Mouse (Mus musculus) cortical plate, adult 2 months (tissue): Measurements from ENCODE around the gene Pvalb. TPM values are rescaled to one million over a fixed set of nuclear protein-coding genes. Genes with fewer than 3 reads are reported as not detected.

ENCODE experiments used
- H3K27ac ChIP-seq: fragments of 200-500 bp; 2 replicates; pipeline ENCODE4 v1.5.1; 2012; ENCODE audit warnings: low read length, control low read depth, inconsistent platforms; ENCODE audit not compliant: insufficient read depth
- H3K4me1 ChIP-seq: fragments of 200-500 bp; 2 replicates; pipeline ENCODE4 v1.6.1; 2011; ENCODE audit warnings: low read length; ENCODE audit not compliant: control insufficient read depth, insufficient read depth
- H3K4me3 ChIP-seq: fragments of 200-500 bp; 2 replicates; pipeline ENCODE4 v1.5.1; 2011; ENCODE audit warnings: mild to moderate bottlenecking, low read length, control low read depth; ENCODE audit not compliant: insufficient read depth
- CTCF ChIP-seq: fragments of 200-500 bp; IDR thresholded peaks from 2 replicates; pipeline ENCODE4 v1.5.1; 2011; ENCODE audit warnings: mild to moderate bottlenecking, control low read depth, low read length; ENCODE audit not compliant: insufficient read depth; ENCODE audit errors: extremely low read depth
- POLR2A ChIP-seq: fragments of 200-500 bp; IDR thresholded peaks from 2 replicates; pipeline ENCODE4 v1.6.1; 2011; ENCODE audit warnings: mild to moderate bottlenecking, low read length, control low read depth; ENCODE audit not compliant: insufficient read depth; ENCODE audit errors: extremely low read depth
- polyA plus RNA-seq: library from polyadenylated mRNA; depleted of rRNA; stranded (reverse); fragments of >200 nt; gene quantifications from 2 replicates; pipeline ENCODE4 v1.2.3, GENCODE M21; 2012

Pvalb gene
- polyA plus RNA-seq, 1 experiment = 122 TPM

DNA sequence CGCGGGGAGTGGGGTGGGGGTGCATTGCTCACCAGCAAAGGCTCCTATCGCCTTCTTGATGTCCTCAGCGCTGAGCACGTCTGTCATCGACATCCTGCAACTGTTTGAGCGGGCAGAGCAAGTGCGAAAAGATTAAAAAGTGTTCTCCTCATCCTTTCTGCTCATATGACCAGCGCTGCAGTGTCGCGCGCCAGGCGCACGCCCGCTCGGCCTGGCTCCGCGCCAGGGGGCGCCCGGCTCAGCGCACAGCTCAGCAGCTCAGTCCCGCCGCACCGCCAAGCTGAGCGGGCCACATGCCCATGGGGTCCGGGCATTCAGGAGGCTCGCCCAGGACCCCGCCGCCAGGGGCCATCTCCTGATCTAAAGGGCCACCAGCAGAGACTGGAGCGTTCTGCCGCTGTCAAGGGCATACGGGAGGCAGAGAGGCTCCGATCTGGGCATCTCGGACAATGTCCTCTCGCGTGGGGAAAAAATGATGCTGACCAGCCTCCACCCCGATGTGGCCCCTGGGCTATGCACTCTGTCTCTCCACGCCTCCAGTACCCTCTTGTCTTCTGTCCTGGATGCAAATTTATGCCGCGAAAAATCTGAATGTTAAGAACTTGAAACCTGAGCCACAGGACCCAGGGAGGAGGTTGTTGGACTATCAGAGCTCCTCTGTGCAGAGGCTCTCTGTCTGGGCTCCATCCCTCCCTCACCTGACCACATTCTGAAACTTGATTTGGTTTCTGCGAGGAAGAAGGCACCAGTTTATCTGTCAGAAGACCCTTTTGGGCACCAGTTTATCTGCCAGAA is 1.9 kb downstream of the Pvalb start:
- no peak for TF ChIP-seq POLR2A
- TF ChIP-seq CTCF = no peak
- Histone ChIP-seq H3K4me1 (0 out of 2 replicates have a peak, but pooled peaks cover 2% of the 10 kb centered on the region), H3K4me3 (peak overlapping the region; percentile 33), H3K27ac (no peak overlapping the region)

DNA sequence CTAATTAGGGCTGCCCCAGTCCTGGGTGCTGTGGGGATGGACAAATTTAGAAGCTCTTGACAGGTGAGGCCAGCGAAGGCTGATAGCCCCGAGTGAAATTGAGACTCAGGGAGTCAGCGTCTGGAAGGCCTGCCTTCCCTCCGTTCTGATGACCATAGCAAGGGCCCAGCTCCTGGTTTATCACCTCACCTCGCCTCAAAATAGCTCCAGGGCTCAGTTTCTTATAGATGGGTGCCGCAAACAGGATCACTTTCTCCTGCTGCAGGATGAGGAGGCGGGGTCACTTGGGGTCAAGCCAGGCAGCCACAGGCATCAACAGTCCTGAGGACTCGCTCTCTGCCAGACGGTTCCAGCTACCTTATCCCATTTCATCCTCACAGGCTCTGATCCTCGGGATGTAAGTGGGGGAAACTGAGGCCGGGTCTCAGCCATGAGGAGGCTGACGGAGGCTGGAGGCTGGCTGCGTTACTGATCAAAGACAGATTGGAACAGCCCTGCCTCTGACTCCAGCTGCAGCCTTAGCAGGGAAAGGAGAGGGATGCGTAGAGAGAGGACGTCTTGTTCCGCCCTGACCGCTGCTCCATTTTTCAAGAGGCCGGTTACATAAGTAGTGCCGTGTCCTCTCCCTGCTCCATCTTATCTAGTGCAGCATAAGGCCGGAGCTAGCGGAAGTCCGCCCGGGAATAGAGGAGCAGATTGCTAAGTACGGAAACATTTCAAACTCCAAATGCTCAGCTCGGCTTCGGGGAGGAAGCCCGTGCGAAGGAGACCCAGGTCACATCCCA is 10.9 kb downstream of the Pvalb start:
- Histone ChIP-seq H3K27ac (no peak overlapping the region), H3K4me3 (no peak overlapping the region), H3K4me1 (no peaks in the 10 kb centered on the region)
- TF ChIP-seq POLR2A = no peak
- TF ChIP-seq CTCF = no peak

DNA sequence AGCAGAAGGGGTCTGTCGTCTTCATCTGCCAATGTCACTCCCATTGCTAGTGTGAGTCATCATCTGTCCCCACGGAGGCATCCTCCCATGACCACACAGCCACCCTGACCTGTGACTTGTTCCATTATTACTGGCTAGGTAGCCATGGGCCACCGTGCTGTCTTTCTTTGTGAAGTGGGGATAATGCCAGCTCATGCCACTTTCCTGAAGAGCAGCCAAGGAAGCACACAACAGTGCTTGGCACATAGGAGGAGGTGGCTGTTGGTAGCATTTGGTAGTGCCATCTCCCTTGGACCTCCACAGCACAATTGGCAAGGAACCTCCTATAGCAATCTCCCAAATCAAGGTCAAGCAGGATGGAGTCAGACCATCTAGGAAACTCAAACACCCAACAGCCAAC is 11.9 kb downstream of the Pvalb start:
- H3K4me3 ChIP-seq = no peak overlapping the region

DNA sequence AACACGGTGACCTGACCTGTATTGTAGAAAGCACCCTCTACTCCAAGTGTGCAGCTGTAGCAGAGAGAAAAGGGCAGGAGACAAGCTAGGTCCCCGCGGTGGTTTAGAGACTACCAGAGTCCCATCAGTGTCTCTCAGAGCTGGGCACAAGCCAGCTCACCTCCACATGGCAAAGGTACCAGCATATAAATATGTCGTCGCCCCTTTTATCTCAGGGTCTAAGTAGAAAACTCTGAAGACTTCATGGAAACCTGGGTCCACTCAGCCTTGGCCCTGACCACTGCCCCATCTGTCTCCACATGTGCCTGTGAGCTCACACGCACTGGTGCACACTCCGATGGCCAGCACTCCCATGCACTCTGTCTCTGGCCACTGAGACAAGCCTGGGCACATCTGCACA is 16.6 kb downstream of the Pvalb start:
- no peaks in the 10 kb centered on the region for H3K4me1 ChIP-seq
- no peak overlapping the region for H3K4me3 ChIP-seq
- no peak overlapping the region for H3K27ac ChIP-seq
- no peak for TF ChIP-seq POLR2A
- no peak for TF ChIP-seq CTCF

More for the DNA sequence above, 11.9 kb downstream of the Pvalb start:
- H3K27ac ChIP-seq = no peak overlapping the region
- no peaks in the 10 kb centered on the region for H3K4me1 ChIP-seq
- TF ChIP-seq POLR2A (no peak), CTCF (no peak)

DNA sequence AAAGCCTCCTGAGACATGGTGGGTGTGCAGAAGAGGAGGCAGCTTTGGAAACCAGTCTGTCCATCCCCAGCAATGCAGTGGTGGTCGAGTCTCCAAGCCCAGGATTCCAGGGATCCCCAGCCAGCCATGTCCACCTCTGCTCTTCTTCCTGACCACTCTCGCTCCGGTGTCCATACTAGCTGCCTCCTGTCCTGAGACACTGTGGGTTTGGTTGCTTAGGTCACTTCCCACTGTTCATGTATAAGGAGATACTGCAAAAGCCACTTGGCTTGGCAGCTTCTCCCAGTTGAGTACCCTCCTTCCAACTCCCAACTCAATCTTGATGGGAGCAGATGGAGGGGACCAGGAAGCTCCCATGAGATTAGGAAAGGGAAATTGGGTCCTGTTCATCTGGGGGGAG is 17.7 kb downstream of the Pvalb start:
- H3K4me1 ChIP-seq = no peaks in the 10 kb centered on the region
- H3K4me3 ChIP-seq = no peak overlapping the region
- no peak for TF ChIP-seq POLR2A
- TF ChIP-seq CTCF = no peak
- H3K27ac ChIP-seq = no peak overlapping the region

DNA sequence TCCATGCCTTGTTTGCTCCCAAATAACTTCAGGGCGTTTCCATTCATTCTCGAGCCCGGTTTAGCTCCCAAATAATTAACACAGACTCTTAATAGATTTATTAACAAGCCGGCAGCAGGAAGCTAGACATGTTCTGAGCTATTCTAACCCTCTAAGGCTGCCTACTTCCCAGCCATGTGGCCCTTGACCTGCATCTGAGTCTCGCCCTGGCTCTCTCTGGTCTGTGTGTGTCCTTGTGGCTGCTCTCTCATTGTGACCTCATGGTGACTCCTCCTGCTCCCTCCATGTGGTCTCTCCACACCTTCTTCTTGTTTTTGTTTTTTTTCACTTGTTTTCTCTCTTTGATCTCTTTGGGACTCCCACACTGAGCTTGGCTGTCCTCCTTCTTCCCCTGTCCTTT is 19.3 kb downstream of the Pvalb start:
- Histone ChIP-seq H3K27ac (no peak overlapping the region), H3K4me1 (no peaks in the 10 kb centered on the region), H3K4me3 (no peak overlapping the region)
- TF ChIP-seq POLR2A (no peak), CTCF (no peak)

DNA sequence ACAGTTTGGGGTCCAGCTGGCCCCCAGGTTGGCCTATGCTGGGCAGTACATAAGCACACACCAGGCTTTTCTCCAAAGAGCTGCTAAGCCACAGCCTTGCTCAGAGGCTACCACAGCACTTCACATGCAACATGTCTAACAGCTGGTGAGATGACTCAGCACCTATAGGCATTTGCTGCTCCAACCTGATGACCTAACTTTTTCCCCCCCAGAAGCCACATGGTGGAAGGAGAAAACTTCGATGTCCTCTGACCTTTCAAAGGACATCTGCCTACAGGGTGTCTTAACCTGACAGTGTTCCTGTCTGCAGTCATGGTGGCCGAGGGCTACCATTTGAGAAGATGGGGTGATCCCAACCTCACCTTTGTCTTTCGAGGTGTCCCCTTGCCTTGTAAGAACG is 20.6 kb downstream of the Pvalb start:
- Histone ChIP-seq H3K4me1 (no peaks in the 10 kb centered on the region), H3K27ac (no peak overlapping the region), H3K4me3 (no peak overlapping the region)
- no peak for TF ChIP-seq CTCF
- no peak for TF ChIP-seq POLR2A

DNA sequence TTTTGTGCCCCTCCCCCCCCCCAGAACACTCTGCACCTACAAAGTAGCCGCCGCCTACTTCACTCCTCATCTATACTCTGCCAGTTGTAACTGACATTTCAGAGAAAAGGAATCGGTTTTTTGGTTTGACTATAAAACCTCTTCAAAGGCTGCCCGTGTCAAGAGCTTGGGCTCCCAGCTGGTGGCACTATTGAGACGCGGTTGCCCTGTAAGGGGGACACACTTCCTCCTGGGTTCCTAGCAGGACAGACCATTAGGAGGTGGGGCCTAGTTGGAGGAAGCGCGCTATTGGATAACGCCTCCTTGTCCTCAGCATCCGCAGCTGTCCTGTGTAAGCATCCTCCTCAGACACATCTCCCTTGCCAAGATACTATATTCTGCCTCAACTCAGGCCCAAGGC is 21.3 kb downstream of the Pvalb start:
- Histone ChIP-seq H3K27ac (no peak overlapping the region), H3K4me3 (no peak overlapping the region), H3K4me1 (no peaks in the 10 kb centered on the region)
- peak; percentile 57 for TF ChIP-seq CTCF
- TF ChIP-seq POLR2A = no peak

DNA sequence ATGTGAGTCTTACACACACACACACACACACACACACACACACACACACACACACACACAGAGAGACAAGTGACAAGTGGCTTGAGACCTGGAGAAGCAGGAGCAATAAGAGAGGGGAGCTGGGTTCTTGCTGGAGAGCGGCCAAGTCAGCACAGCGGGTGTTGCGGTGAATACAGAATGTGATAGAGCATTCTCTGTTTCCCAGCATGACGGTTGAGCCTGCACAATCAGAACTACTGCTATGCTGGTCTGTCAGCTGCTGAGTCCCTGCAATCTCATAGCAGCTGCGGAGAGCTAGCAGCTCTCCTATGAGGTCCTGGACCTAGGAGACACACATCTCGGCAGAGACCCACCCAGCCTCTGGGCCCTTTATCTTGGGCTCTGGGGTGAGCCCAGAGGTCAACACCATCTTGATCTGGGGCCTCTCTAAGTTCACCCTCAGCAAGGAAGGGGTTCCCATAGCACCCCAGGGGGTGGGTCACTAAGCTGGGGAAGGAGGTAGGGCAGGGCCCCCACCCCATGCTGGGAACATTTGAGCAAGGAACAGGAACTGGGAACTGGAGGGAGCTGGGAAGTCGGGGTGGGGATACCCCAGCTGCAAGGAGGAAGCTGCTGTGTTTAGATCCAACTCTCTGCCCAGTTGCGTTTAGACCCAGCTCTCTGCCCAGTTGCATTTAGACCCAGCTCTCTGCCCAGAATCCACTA is 24.3 kb downstream of the Pvalb start:
- TF ChIP-seq CTCF (no peak), POLR2A (peak; percentile 25; the same call in 1 of the 2 replicates)
- Histone ChIP-seq H3K27ac (peak overlapping the region; percentile 17; the same call in 1 of the 2 replicates), H3K4me1 (no peaks in the 10 kb centered on the region)

DNA sequence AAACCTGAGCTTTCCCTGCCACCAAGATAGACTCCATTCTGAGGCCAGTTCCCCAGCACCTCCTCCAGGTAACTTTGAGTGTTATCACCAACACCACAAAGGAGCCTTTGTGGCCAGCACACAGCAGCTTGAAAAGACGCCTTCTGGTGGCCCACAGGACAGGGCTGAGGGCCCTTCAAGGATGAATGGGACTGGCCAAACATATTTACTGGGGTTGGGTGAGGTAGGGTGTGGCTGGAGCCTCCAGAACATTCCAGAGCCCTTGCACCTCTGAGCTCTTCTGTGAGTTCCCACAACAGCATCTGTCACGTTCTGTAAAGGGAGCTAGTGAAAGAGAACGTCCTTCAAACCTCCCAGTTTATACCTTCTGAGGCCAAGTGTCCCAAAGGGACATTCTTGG is 26.4 kb downstream of the Pvalb start:
- TF ChIP-seq CTCF (no peak), POLR2A (no peak)

More for the DNA sequence above, 24.3 kb downstream of the Pvalb start:
- H3K4me3 ChIP-seq = no peak overlapping the region

DNA sequence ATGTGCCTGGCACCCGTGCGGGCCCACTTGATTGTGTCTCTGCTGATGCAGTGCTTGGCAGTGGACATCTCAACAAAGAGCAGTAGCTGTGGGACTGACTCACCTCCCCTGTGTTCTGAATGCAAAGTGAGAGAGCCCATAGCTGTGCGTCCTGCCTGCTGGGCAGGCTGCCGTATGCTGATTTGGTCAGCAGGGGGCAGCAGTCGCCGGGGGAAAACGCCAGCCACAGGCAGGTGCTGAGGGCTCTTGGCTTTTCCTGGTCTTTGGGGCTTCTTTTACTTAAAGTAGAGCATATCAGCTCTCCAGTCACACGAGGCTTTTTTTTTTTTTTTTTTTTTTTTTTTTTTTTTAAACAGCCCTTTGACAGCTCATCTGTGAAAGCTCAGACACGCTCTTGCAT is 27.8 kb downstream of the Pvalb start:
- no peak for TF ChIP-seq POLR2A
- TF ChIP-seq CTCF = peak; percentile 94
- Histone ChIP-seq H3K4me1 (peaks cover 3% of the 10 kb centered on the region; the same call in 1 of the 2 replicates), H3K4me3 (no peak overlapping the region), H3K27ac (no peak overlapping the region)

More for the DNA sequence above, 26.4 kb downstream of the Pvalb start:
- Histone ChIP-seq H3K4me3 (no peak overlapping the region), H3K4me1 (peaks cover 2% of the 10 kb centered on the region; the same call in 1 of the 2 replicates), H3K27ac (no peak overlapping the region)
